Mouse (Mus musculus) frontal cortex, adult (tissue): ENCODE data around the gene Ripor3.

Source experiments
- ATAC-seq: cut with Nextera tagmentation; 2 replicates; pipeline ENCODE4 v1.9.2; 2017; ENCODE audit warnings: mild to moderate bottlenecking, moderate library complexity, mixed read lengths; ENCODE audit not compliant: low TSS enrichment

The Ripor3 gene

DNA sequence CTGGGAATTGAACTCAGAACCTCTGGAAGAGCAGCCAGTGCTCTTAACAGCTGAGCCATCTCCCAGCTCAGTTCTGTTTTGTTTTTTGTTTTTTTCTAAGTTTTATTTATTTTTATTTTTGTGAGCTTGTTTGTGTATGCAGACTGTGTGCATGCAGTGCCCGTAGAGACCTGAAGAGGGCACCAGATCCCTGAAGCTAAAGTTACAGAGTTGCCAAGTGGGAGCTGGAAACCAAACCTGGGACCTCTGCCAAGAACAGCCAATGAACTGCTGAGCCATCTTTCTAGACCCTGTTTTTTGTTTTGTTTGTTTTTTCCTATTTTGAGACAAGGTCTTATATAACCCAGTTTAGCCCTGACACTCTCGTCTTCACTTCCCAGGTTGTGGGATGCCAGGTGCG lies 18.0 kb upstream of the Ripor3 start:
- no peak for ATAC-seq

DNA sequence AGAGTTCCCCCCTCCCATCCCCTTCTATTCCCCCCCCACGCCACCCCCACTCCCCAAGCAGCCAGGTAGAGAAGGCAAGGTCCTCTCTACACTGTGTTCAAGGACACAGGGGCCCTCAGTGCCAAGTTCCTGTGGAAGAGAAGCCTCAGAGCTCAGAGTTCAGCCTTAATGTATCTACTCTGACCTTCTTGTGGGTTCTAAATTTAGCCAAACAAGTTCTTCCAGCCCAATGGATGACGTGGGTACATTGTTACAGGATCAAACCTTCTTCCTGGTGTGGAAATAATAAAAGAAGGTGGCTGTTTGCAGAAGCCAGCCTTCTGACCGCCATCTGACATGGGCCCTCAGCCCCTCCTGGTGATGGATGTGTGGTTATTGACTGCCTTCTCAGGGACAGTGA lies 16.0 kb upstream of the Ripor3 start:
- ATAC-seq, result no peak

GRCm38 (mm10) chr2:168025882-168026281 lies 15.5 kb upstream of the Ripor3 start:
- no peak for ATAC-seq

DNA sequence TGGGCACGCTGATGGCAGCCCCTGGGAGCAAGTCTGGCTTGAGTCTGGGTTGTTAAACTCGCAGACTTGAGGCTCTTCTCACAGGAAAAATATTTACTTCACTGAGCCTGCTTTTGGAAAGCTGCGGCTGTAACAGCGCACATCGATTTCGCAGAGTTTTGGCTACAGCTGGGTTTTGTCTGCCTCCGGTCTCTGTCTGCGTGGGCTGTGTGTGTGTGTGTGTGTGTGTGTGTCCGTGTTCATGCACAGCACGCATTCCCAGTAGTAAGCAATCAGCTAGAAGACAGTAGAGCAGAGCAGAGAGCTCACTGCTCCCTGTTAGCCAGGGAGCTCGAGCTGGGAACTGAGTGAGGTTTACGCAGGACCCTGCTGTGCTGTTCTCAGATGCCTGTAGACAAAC lies 14.8 kb upstream of the Ripor3 start:
- ATAC-seq, result peak; percentile 78

DNA sequence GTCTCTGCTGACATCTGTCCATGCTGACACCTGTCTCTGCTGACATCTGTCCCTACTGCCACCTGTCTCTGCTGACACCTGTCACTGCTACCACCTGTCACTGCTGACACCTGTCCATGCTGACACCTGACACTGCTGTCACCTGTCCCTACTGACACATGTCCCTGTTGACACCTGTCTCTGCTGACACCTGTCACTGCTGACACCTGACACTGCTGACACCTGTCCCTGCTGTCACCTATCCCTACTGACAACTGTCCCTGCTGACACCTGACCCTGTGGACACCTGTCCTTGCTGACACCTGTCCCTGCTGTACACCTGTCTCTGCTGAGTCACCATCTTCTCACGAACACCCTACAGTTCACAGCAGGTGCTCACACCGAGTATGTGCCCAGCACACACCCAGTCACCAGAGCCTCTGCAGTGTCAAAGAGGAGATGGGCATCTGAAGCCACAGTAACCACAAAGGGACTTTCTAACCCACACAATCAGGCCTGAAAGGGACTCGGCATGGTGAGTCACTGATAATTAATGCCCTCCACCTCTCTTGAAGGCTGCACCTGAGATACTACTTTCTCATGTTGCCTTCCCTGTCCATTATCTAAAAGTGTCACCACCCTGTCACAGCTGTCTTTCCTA lies 13.5 kb upstream of the Ripor3 start:
- no peak for ATAC-seq

DNA sequence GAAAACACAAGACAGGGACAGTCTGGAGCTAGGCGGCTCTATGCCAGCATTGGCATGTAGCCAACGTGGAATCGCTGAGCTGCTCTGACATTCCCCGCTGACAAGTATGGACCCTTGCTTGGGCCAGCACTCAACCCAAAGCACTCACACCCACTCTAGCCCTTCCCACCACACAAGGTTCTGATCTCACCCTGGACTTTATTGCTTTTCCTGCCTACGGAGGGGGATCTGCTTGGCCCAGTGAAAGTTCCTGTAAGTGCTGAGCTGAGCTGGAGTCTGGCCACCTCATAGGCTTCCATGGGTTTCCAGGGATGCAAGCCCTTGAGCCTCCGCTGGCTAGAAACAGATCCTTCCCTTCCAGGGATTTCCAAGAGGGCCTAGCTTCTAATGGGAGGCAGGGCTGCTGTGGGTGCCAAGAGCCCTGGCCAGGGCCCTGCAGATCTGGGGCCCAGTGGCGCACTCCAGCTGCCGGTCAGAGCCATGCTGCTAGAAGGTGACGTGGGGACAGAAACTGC lies 8.8 kb upstream of the Ripor3 start:
- ATAC-seq, result no peak

GRCm38 (mm10) chr2:168016951-168017391 lies 6.6 kb upstream of the Ripor3 start:
- no peak for ATAC-seq

GRCm38 (mm10) chr2:168010893-168011292 lies 475 bp upstream of the Ripor3 start:
- no peak for ATAC-seq

DNA sequence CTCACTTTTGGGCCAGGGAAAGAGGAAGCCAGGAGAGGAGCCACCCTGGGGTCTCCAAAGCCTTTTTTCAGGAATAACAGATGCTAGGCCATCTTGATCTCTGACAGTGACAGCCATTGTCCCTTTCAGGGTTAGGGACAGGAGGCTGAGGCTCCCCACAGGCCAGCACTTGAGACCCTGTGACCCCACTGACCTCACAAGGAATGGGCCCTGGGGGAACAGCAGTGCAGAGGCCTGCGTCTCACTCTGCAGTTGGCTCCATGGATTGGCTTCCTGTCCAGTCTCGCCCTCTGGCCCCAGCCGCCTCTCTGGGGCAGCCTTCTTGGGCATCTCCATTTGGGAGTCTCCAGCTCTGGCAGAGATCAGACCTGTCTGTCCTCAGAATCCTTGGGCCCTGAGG lies 2.3 kb downstream of the Ripor3 start:
- ATAC-seq, result no peak

GRCm38 (mm10) chr2:168006489-168006888 lies 3.9 kb downstream of the Ripor3 start:
- no peak for ATAC-seq

DNA sequence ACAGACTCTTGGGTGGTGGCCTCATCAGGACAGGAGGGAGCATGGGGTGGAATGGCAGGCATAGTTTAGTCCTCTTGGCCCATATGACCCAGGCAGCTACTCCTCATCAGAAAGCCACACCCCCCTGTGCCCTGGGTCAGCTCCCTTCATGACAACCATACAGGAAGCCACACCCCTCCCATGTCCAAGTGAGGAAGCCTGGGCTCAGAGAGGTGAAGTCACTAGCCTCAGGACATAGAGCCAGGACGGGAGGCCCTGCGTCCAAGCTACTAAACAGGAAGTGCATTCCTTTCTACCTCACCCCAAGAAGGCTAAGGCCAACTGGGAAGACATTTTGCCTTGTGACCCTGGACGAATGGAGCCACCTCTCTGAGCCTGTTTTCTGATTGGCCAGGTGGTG lies 4.8 kb downstream of the Ripor3 start:
- ATAC-seq, result no peak

DNA sequence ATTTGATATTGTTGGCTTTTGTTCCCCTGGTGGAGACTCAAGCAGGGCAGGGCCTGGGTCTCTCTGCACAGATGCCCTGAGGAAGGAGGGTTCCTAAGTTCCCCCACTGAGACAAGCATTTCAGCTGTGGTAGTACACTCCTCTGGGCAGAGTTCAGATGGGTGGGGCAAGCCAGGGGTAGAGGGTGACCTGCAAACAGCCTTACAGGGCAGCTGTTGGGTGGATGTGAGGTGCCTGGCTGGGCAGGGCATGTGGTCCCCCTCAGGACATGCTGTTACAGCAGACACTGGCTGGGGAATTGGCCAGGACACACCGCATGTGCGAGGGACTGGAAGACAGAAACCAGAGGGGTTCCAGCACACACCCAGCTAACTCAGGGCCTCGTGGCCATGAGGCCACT lies 5.4 kb downstream of the Ripor3 start:
- ATAC-seq, result no peak

GRCm38 (mm10) chr2:168004369-168004768 lies 6.0 kb downstream of the Ripor3 start:
- no peak for ATAC-seq

- ATAC-seq, result no peak
These were observed 7.0 kb downstream of the Ripor3 start for GRCm38 (mm10) chr2:168003431-168003830.

DNA sequence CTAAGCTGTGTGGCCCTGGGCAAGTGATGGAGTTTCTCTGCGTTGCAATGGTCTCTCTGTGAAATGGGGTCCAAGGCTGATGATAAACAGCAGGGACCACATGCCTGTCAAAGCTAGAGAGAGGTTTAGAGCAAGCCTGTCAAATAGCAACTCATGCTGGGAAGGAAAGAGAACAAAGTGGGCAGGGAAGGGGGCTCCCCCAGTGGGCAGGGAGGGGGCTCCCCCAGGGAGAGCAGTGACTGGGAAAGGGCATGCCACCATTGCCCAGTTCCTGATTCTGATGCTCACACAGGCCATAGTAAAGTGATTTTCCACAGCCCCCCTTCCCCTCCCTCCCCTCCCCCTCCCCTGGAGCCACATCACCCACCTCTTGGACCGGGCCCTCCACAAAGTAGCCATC lies 7.5 kb downstream of the Ripor3 start:
- no peak for ATAC-seq

GRCm38 (mm10) chr2:168002188-168002587 lies 8.2 kb downstream of the Ripor3 start:
- no peak for ATAC-seq

DNA sequence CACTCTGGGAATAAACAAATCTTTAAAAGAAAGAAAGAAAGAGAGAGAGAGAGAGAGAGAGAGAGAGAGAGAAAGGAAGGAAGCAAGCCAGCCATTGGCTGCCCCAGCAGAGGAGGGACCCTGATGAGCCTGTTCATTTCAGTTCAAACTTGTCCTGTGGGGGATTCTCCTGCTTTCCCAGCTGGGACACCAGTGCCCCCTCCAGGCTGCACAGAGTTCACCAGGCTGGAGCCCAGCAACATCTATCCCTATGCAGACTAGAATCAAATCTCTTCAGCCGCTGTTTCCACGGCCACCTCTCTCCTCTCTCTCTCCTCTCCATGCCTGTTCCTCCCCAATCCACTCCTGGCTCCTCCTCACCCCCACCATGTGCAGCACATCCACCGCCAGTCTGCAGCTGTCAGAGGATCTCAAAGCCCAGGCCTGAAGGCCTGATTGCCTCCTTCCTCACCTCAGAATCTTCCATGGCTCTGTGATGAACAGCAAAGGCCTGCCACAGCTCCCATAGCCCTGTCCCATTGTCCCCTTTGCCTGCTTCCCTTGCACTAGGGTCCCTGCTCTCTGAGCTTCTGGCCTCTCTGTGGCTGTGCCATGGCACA lies 11.2 kb downstream of the Ripor3 start:
- no peak for ATAC-seq

GRCm38 (mm10) chr2:167997562-167997961 lies 12.9 kb downstream of the Ripor3 start:
- ATAC-seq, result no peak

GRCm38 (mm10) chr2:167996672-167997215 lies 13.7 kb downstream of the Ripor3 start:
- ATAC-seq, result no peak

- ATAC-seq, result no peak
These were observed 14.4 kb downstream of the Ripor3 start for GRCm38 (mm10) chr2:167995870-167996635.

- ATAC-seq, result no peak
These were observed 17.2 kb downstream of the Ripor3 start for GRCm38 (mm10) chr2:167993260-167993659.

- no peak for ATAC-seq
These were observed 21.1 kb downstream of the Ripor3 start for GRCm38 (mm10) chr2:167989310-167989709.

DNA sequence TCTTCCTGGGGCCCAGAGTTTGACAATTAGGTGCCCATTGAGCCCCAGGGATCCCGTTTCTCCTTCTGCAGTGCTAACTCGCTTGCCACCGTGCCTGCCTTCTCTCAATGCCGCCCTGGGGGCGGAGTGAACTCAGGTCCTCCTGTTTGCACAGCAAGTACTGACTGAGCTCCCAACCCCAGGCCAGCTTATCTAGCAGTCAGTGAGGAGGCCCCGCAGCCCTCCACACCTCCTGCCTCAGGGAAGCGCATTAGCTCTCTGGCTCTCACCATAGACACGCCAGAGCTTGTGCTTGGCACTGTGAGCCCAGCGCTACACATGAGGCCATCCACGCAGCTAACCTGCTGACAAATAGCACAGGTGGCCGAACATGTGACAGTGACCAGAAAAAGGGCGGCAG lies 22.8 kb downstream of the Ripor3 start:
- no peak for ATAC-seq
